Mouse (Mus musculus) spleen, adult 2 months (tissue): ENCODE results near the gene Cfl1. TPM values are rescaled to one million over a fixed set of nuclear protein-coding genes. Genes with fewer than 3 reads are reported as not detected.

Experiments
- DNase-seq, 2 experiments: peaks; one replicate each; pipeline versions ENCODE4 v3.0.0 to v3.0.0-alpha.2; 2012 to 2021; ENCODE audit warnings: low spot score in 2 of 2, low read depth in 1 of 2
- H3K27ac ChIP-seq: fragments of 200-500 bp; 2 replicates; pipeline ENCODE4 v1.5.1; 2012; ENCODE audit warnings: low read length, inconsistent platforms; ENCODE audit not compliant: insufficient read depth
- H3K27me3 ChIP-seq: fragments of 200-500 bp; 2 replicates; pipeline ENCODE4 v1.6.1; 2012; ENCODE audit warnings: mild to moderate bottlenecking, moderate library complexity, low read length, inconsistent platforms; ENCODE audit not compliant: control insufficient read depth, insufficient read depth
- H3K36me3 ChIP-seq: fragments of 200-500 bp; 2 replicates; pipeline ENCODE4 v1.6.1; 2012; ENCODE audit warnings: mild to moderate bottlenecking, low read length, inconsistent platforms; ENCODE audit not compliant: control insufficient read depth, insufficient read depth
- H3K4me1 ChIP-seq: fragments of 200-500 bp; 2 replicates; pipeline ENCODE4 v1.6.1; 2011; ENCODE audit warnings: inconsistent platforms; ENCODE audit not compliant: control insufficient read depth, insufficient read depth, insufficient read length
- H3K4me3 ChIP-seq: fragments of 200-500 bp; 2 replicates; pipeline ENCODE4 v1.5.1; 2011; ENCODE audit warnings: mild to moderate bottlenecking, inconsistent platforms; ENCODE audit not compliant: insufficient read depth, insufficient read length; ENCODE audit errors: extremely low read depth
- CTCF ChIP-seq: fragments of 200-500 bp; IDR thresholded peaks from 2 replicates; pipeline ENCODE4 v1.5.1; 2011; ENCODE audit warnings: mild to moderate bottlenecking, inconsistent platforms; ENCODE audit not compliant: insufficient read depth, insufficient read length, insufficient replicate concordance; ENCODE audit errors: extremely low read depth
- POLR2A ChIP-seq: fragments of 200-500 bp; IDR thresholded peaks from 2 replicates; pipeline ENCODE4 v1.6.1; 2011; ENCODE audit warnings: low read depth, low read length, inconsistent platforms
- WGBS: fragments of 180-500 bp; shearing (Covaris S2); methylation state at CpG from one replicate; pipeline ENCODE4 v1.1.7; 2018; 5-methylcytosine and 5-hydroxymethylcytosine counted together
- polyA plus RNA-seq: library from polyadenylated mRNA; depleted of rRNA; stranded (reverse); fragments of >200 nt; gene quantifications from 2 replicates; pipeline ENCODE4 v1.2.3, GENCODE M21; 2012

The Cfl1 gene
- polyA plus RNA-seq, 1 experiment, result 427 TPM

DNA sequence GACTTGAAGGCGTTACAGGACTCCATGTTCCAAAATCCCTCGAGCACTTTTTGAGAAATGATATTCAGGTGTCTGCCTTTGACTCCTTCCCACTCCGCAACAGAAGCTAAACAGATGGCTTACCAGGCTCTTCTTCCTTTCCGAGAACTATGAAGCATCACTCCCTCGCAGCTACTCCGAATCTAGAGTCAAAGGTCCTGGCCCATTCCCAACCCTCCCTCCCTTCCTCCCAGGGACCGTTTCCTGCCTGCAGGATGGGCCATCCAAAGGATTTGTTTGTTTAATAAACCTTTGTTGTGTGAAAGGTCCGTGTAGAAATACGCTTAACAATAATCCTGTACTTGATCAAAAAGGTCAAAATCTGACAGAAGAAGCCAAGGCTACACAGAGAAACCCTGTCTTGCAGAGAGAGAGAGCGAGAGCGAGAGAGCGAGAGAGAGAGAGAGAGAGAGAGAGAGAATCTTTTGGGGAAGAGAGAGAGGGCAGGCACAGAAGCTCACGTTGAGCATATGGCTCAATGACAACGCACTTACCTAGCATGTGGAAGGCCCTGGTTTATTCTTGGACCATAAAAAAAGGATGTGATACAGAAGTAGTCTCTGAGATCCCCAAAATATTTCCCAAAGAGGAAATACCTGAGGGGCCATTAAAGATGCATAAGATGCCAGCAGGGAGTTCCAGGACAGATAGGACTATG lies 32.4 kb upstream of the Cfl1 start, which contains the start of gene Ccdc85b:
TSS of gene Ccdc85b (minus strand) at position 149 of the 697 bp plus-strand sequence.
- Histone ChIP-seq H3K27me3 (no peaks in the 10 kb centered on the region), H3K36me3 (peaks cover 2% of the 10 kb centered on the region), H3K27ac (peak within 1 kb of the TSS; percentile 95), H3K4me3 (peak within 1 kb of the TSS; percentile 98), H3K4me1 (peaks cover 14% of the 10 kb centered on the region)
- TF ChIP-seq POLR2A, result no peak
- no peak for TF ChIP-seq CTCF
- DNase-seq, result no peak
- 7% methylated on average over 14 of the region's 14 CpGs for WGBS

DNA sequence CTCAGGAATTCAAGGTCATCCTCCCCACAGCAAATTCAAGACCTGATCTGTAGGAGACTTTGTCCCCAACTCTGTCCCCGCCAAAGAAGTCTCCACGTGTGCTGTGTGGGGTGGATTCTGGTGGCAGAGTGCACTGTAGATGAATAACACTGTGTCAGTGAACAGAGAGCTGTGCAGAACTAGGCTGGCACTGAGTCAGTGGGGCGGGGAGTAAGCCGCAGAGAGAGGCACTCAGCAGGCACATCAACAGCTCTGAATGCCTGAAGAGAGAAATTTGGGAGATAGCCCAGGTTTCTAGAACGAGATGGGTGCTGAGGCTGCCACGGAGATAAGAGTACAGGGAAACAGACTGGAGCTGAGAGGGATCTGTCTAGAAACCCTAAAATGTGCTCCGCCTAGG lies 31.2 kb upstream of the Cfl1 start:
- no peak overlapping the region for H3K4me3 ChIP-seq
- H3K4me1 ChIP-seq, result peaks cover 14% of the 10 kb centered on the region
- H3K27ac ChIP-seq, result no peak overlapping the region
- TF ChIP-seq CTCF (no peak), POLR2A (no peak)
- WGBS, result 77% methylated on average over 7 of the region's 7 CpGs
- DNase-seq, result no peak
- H3K27me3 ChIP-seq, result no peaks in the 10 kb centered on the region
- peaks cover 5% of the 10 kb centered on the region for H3K36me3 ChIP-seq

DNA sequence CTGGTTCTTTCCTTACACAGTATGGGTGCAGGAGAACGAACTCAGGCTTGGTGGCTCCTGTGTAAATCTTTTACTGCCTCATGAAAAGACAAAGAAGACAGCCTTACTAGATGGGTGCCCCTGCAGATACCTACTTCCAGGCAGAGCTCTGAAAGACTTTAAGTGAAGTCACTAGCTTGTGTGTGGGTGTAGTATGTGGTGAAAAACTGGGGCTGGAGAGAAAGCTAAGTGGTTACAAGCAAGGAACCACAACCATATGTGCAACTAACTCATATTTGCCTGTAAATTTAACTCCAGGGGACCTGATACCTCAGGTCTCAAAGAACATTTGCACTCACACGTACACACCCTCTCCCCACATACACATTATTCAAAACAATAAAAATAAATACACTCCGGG lies 30.4 kb upstream of the Cfl1 start:
- Histone ChIP-seq H3K27me3 (no peaks in the 10 kb centered on the region), H3K4me3 (no peak overlapping the region), H3K4me1 (peaks cover 14% of the 10 kb centered on the region), H3K36me3 (peaks cover 10% of the 10 kb centered on the region), H3K27ac (no peak overlapping the region)
- TF ChIP-seq CTCF (no peak), POLR2A (no peak)
- WGBS, result 29% methylated on average over 3 of the region's 3 CpGs
- DNase-seq, result no peak

DNA sequence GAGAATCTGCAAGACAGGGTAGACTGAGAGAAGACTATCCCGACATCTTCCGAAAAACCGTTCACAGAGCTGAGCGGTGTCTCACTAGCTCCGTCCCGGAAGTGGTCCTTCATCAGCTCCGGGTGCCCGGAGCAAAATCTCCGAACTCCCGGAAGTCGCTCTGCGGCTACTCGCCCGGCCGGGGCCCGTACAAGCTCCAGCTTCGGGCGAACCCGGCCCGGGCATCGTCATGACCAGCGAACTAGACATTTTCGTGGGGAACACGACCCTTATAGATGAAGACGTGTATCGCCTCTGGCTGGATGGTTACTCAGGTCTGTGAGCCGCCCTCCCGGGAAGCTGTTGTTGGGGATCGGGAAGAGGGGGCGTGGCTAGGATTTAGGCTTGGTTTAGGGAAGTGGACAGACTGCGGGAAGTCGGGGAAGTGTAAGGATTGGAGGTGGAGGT lies 29.8 kb upstream of the Cfl1 start, which contains the start of gene Fibp:
TSS of gene Fibp (plus strand) at position 151 of the 447 bp plus-strand sequence.
- Histone ChIP-seq H3K27ac (peak within 1 kb of the TSS; percentile 53), H3K4me1 (peaks cover 14% of the 10 kb centered on the region), H3K27me3 (no peaks in the 10 kb centered on the region), H3K36me3 (peaks cover 12% of the 10 kb centered on the region), H3K4me3 (peak within 1 kb of the TSS; percentile 76)
- no peak for TF ChIP-seq CTCF
- peak; percentile 36; the same call in 1 of the 2 replicates for TF ChIP-seq POLR2A
- under 1% methylated on average over 32 of the region's 32 CpGs for WGBS
- peak; percentile 75 to 84 for DNase-seq

DNA sequence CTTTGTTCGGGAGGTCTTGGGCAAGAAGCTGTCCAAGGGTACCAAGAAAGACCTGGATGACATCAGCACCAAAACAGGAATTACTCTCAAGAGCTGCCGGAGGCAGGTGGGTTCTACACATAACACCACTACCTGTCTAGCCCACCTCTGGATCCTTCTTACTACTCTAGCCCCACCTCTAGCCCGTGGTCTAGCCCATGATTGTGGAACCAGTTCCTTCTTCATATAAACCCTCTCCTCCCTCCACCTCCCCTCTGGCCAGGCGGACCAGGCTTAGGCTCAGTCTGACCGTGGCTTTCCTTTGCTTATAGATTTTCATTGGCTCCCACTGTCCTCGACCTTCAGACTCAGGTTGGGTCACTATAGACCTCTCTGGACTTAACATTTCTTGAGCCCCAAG lies 28.8 kb upstream of the Cfl1 start:
- H3K27ac ChIP-seq, result no peak overlapping the region
- H3K27me3 ChIP-seq, result no peaks in the 10 kb centered on the region
- WGBS, result 81% methylated on average over 6 of the region's 6 CpGs
- peaks cover 10% of the 10 kb centered on the region for H3K4me1 ChIP-seq
- DNase-seq, result no peak
- peaks cover 14% of the 10 kb centered on the region for H3K36me3 ChIP-seq
- no peak for TF ChIP-seq POLR2A
- TF ChIP-seq CTCF, result no peak
- H3K4me3 ChIP-seq, result no peak overlapping the region

DNA sequence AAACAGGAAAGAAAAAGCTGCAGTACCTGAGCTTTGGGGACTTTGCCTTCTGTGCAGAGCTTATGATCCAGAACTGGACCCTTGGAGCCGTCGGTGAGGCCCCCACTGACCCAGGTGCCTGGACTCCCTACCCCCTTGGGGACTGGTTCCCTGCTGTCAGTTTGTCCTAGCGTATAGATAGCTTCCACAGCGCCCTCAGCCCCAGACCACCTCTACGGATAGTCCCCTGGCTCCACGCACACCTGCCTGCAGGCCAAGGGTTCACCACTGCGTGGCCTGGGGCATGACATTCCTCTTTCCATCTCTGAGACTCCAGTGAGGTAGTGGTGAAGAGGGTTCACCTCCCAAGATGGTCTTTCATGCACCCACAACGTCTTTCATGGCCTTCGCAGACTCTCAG lies 27.0 kb upstream of the Cfl1 start:
- WGBS, result 92% methylated on average over 9 of the region's 9 CpGs
- H3K4me3 ChIP-seq, result no peak overlapping the region
- no peaks in the 10 kb centered on the region for H3K27me3 ChIP-seq
- no peak overlapping the region for H3K27ac ChIP-seq
- TF ChIP-seq CTCF (no peak), POLR2A (no peak)
- peaks cover under 1% of the 10 kb centered on the region; the same call in 1 of the 2 replicates for H3K4me1 ChIP-seq
- no peak for DNase-seq
- peaks cover 16% of the 10 kb centered on the region for H3K36me3 ChIP-seq

DNA sequence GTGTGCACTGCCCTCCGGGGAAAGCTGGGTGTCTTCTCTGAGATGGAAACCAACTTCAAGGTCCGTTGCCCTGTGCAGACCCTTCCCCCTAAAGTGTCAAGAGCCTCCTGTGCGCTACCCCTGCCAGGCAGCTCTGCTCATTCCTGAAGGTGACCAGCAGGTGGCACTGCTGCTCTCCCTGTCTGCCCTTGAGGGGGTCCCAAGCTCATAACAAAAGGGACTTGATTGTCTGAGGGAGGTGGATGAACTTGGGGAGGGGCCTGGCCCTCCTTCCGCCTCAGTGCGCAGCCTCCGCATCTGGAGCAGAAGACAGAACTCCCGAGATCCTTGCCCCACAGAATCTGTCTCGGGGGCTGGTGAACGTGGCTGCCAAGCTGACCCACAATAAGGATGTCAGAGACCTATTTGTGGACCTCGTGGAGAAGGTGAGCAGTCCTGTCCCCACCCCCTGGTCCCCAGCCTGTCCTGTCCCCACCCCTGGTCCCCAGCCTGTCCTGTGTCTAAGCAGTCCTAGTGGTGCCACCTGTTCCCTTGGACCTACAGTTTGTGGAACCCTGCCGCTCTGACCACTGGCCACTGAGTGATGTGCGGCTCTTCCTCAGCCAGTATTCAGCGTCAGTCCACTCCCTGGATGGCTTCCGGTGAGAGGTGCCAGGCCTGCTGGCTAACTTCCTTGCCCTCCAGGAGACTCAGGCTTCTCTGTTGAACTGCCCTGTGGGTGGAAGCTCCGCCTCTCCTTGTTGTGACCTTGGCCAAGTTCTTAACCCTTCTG lies 26.3 kb upstream of the Cfl1 start:
- H3K27ac ChIP-seq, result no peak overlapping the region
- WGBS, result 67% methylated on average over 15 of the region's 15 CpGs
- H3K4me1 ChIP-seq, result peaks cover 3% of the 10 kb centered on the region; the same call in 1 of the 2 replicates
- peaks cover 16% of the 10 kb centered on the region for H3K36me3 ChIP-seq
- H3K27me3 ChIP-seq, result no peaks in the 10 kb centered on the region
- peak in 1 of 2 experiments; percentile 41 for DNase-seq
- TF ChIP-seq CTCF (peak; percentile 90; the same call in 1 of the 2 replicates), POLR2A (no peak)
- H3K4me3 ChIP-seq, result no peak overlapping the region
